Mouse (Mus musculus) MEL (cell line): ENCODE measurements at regions not wholly inside any gene's neighbourhood (a gene's known extent, or its start where the extent isn't known, plus 50 kb on each side); places are given as distances from the start of the nearest gene placed in this dataset.

Experiments used
- DNase-seq: peaks from one replicate; pipeline ENCODE4 v3.0.0; 2011; ENCODE audit warnings: low read depth, low spot score
- H3K27ac ChIP-seq: 2 replicates; pipeline ENCODE4 v1.5.1; 2012; ENCODE audit warnings: low read depth, mild to moderate bottlenecking, control low read depth, low read length, moderate library complexity; ENCODE audit not compliant: control insufficient read depth
- H3K27me3 ChIP-seq, 2 experiments: fragments of 150-350 bp in 1 of 2; sonication (generic) in 1 of 2; 2 replicates each; pipeline ENCODE4 v1.6.1; 2012; ENCODE audit warnings: low read length in 2 of 2, mild to moderate bottlenecking in 2 of 2, improper control_type of control experiment in 1 of 2, moderate library complexity in 1 of 2; ENCODE audit not compliant: insufficient read depth in 2 of 2, control insufficient read depth in 1 of 2
- H3K36me3 ChIP-seq, 2 experiments: 2 replicates each; pipeline ENCODE4 v1.6.1; 2012 to 2014; ENCODE audit warnings: low read length in 2 of 2, improper control_type of control experiment in 1 of 2, inconsistent platforms in 1 of 2, mild to moderate bottlenecking in 1 of 2; ENCODE audit not compliant: insufficient read depth in 2 of 2, control insufficient read depth in 1 of 2
- H3K4me1 ChIP-seq, 2 experiments: fragments of 150-350 bp in 1 of 2; sonication (generic) in 1 of 2; 2 replicates each; pipeline ENCODE4 v1.6.1; 2012; ENCODE audit warnings: low read length in 2 of 2, improper control_type of control experiment in 1 of 2, mild to moderate bottlenecking in 1 of 2; ENCODE audit not compliant: insufficient read depth in 2 of 2, control insufficient read depth in 1 of 2
- H3K4me3 ChIP-seq, 2 experiments: fragments of 150-350 bp in 1 of 2; sonication (generic) in 1 of 2; 2 replicates each; pipeline ENCODE4 v1.5.1; 2012; ENCODE audit warnings: low read depth in 2 of 2, low read length in 2 of 2, mild to moderate bottlenecking in 2 of 2, moderate library complexity in 2 of 2, control low read depth in 1 of 2, improper control_type of control experiment in 1 of 2; ENCODE audit not compliant: control insufficient read depth in 1 of 2, insufficient read depth in 1 of 2
- H3K79me2 ChIP-seq: 2 replicates; pipeline ENCODE4 v1.6.1; 2012; ENCODE audit warnings: mild to moderate bottlenecking, low read length, moderate library complexity; ENCODE audit not compliant: control insufficient read depth, poor library complexity, insufficient read depth
- H3K9ac ChIP-seq: 2 replicates; pipeline ENCODE4 v1.6.1; 2012; ENCODE audit warnings: low read depth, mild to moderate bottlenecking, control low read depth, low read length, moderate library complexity; ENCODE audit not compliant: control insufficient read depth, poor library complexity, severe bottlenecking
- H3K9me3 ChIP-seq: fragments of 150-350 bp; sonication (generic); replicated peaks from 2 replicates; pipeline ENCODE4 v1.6.1; 2012; ENCODE audit warnings: mild to moderate bottlenecking, low read length, improper control_type of control experiment, moderate library complexity; ENCODE audit not compliant: insufficient read depth
- BHLHE40 ChIP-seq: IDR thresholded peaks from 2 replicates; pipeline ENCODE4 v1.6.1; 2012; ENCODE audit warnings: low read depth, mild to moderate bottlenecking, inconsistent platforms, low read length, improper control_type of control experiment, borderline replicate concordance
- CHD2 ChIP-seq: IDR thresholded peaks from 2 replicates; pipeline ENCODE4 v1.6.1; 2011; ENCODE audit warnings: low read length, improper control_type of control experiment
- CTCF ChIP-seq, 3 experiments: IDR thresholded peaks in 2 of 3; conservative IDR thresholded peaks in 1 of 3; 2 replicates each; pipeline ENCODE4 v1.5.1; 2011 to 2012; ENCODE audit warnings: low read length in 3 of 3, low read depth in 2 of 3, mild to moderate bottlenecking in 2 of 3, improper control_type of control experiment in 1 of 3, inconsistent platforms in 1 of 3, mixed read lengths in 1 of 3, moderate library complexity in 1 of 3; ENCODE audit not compliant: control insufficient read depth in 1 of 3, insufficient read depth in 1 of 3, poor library complexity in 1 of 3, severe bottlenecking in 1 of 3
- E2F4 ChIP-seq: IDR thresholded peaks from 2 replicates; pipeline ENCODE4 v1.6.1; 2011; ENCODE audit warnings: low read depth, low read length, improper control_type of control experiment, borderline replicate concordance
- ELF1 ChIP-seq: IDR thresholded peaks from 2 replicates; pipeline ENCODE4 v1.6.1; 2014; ENCODE audit warnings: low read depth, mild to moderate bottlenecking, inconsistent platforms, low read length, improper control_type of control experiment, moderate library complexity
- EP300 ChIP-seq, 2 experiments: IDR thresholded peaks; 2 replicates each; pipeline ENCODE4 v1.6.1; 2011; ENCODE audit warnings: improper control_type of control experiment in 2 of 2, low read length in 2 of 2, low read depth in 1 of 2, mild to moderate bottlenecking in 1 of 2
- ETS1 ChIP-seq: IDR thresholded peaks from 2 replicates; pipeline ENCODE4 v1.6.1; 2012; ENCODE audit warnings: low read depth, mild to moderate bottlenecking, inconsistent platforms, low read length, improper control_type of control experiment, moderate library complexity
- GABPA ChIP-seq: IDR thresholded peaks from 2 replicates; pipeline ENCODE4 v1.6.1; 2012; ENCODE audit warnings: low read depth, mild to moderate bottlenecking, inconsistent platforms, low read length, improper control_type of control experiment, moderate library complexity
- GATA1 ChIP-seq: IDR thresholded peaks from 2 replicates; pipeline ENCODE4 v1.6.1; 2011; ENCODE audit warnings: low read depth, low read length, improper control_type of control experiment
- HCFC1 ChIP-seq: IDR thresholded peaks from 2 replicates; pipeline ENCODE4 v1.6.1; 2012; ENCODE audit warnings: low read depth, mild to moderate bottlenecking, inconsistent platforms, low read length, improper control_type of control experiment, moderate library complexity
- JUND ChIP-seq: IDR thresholded peaks from 2 replicates; pipeline ENCODE4 v1.6.1; 2011; ENCODE audit warnings: low read depth, mild to moderate bottlenecking, improper control_type of control experiment, low read length
- KAT2A ChIP-seq: conservative IDR thresholded peaks from 2 replicates; pipeline ENCODE4 v1.6.1; 2012; ENCODE audit warnings: low read depth, low read length, improper control_type of control experiment, inconsistent platforms
- MAFK ChIP-seq: IDR thresholded peaks from 2 replicates; pipeline ENCODE4 v1.6.1; 2011; ENCODE audit warnings: low read depth, mild to moderate bottlenecking, low read length, improper control_type of control experiment, borderline replicate concordance
- MAX ChIP-seq: IDR thresholded peaks from 2 replicates; pipeline ENCODE4 v1.6.1; 2011; ENCODE audit warnings: low read length, improper control_type of control experiment
- MAZ ChIP-seq: IDR thresholded peaks from 2 replicates; pipeline ENCODE4 v1.6.1; 2012; ENCODE audit warnings: low read depth, mild to moderate bottlenecking, inconsistent platforms, low read length, improper control_type of control experiment
- MEF2A ChIP-seq: IDR thresholded peaks from 2 replicates; pipeline ENCODE4 v1.6.1; 2014; ENCODE audit warnings: low read depth, mild to moderate bottlenecking, inconsistent platforms, low read length, improper control_type of control experiment; ENCODE audit not compliant: poor library complexity, insufficient replicate concordance, severe bottlenecking; ENCODE audit errors: extremely low read depth
- MYB ChIP-seq: IDR thresholded peaks from 2 replicates; pipeline ENCODE4 v1.6.1; 2011; ENCODE audit warnings: mild to moderate bottlenecking, low read depth, low read length, improper control_type of control experiment
- MYC ChIP-seq: IDR thresholded peaks from 2 replicates; pipeline ENCODE4 v1.6.1; 2011; ENCODE audit warnings: low read depth, mild to moderate bottlenecking, low read length, improper control_type of control experiment, moderate library complexity
- NELFE ChIP-seq: IDR thresholded peaks from 2 replicates; pipeline ENCODE4 v1.6.1; 2011; ENCODE audit warnings: low read depth, low read length, improper control_type of control experiment
- POLR2A ChIP-seq, 2 experiments: IDR thresholded peaks; 2 replicates each; pipeline ENCODE4 v1.6.1; 2011 to 2012; ENCODE audit warnings: low read length in 2 of 2, mild to moderate bottlenecking in 2 of 2, control low read depth in 1 of 2, improper control_type of control experiment in 1 of 2, low read depth in 1 of 2, moderate library complexity in 1 of 2; ENCODE audit not compliant: control insufficient read depth in 1 of 2, insufficient read depth in 1 of 2, poor library complexity in 1 of 2
- POLR2AphosphoS2 ChIP-seq: IDR thresholded peaks from 2 replicates; pipeline ENCODE4 v1.6.1; 2011; ENCODE audit warnings: low read length, improper control_type of control experiment
- POLR2AphosphoS5 ChIP-seq: IDR thresholded peaks from 2 replicates; pipeline ENCODE4 v1.6.1; 2012; ENCODE audit warnings: low read depth, borderline replicate concordance, mild to moderate bottlenecking, inconsistent platforms, low read length, moderate library complexity, mixed read lengths
- RAD21 ChIP-seq: IDR thresholded peaks from 2 replicates; pipeline ENCODE4 v1.6.1; 2011; ENCODE audit warnings: mild to moderate bottlenecking, low read depth, low read length, improper control_type of control experiment
- RCOR1 ChIP-seq: IDR thresholded peaks from 2 replicates; pipeline ENCODE4 v1.6.1; 2012; ENCODE audit warnings: low read depth, mild to moderate bottlenecking, inconsistent platforms, low read length, improper control_type of control experiment
- SMC3 ChIP-seq: IDR thresholded peaks from 2 replicates; pipeline ENCODE4 v1.6.1; 2011; ENCODE audit warnings: low read depth, low read length, improper control_type of control experiment
- TAL1 ChIP-seq: IDR thresholded peaks from 2 replicates; pipeline ENCODE4 v1.6.1; 2012; ENCODE audit warnings: mild to moderate bottlenecking, inconsistent platforms, low read length, moderate library complexity, mixed read lengths
- TBP ChIP-seq: IDR thresholded peaks from 2 replicates; pipeline ENCODE4 v1.8.0; 2011; ENCODE audit warnings: low read depth, low read length, improper control_type of control experiment
- ZKSCAN1 ChIP-seq: IDR thresholded peaks from 2 replicates; pipeline ENCODE4 v1.6.1; 2012; ENCODE audit warnings: low read depth, mild to moderate bottlenecking, inconsistent platforms, low read length, improper control_type of control experiment, moderate library complexity
- ZNF384 ChIP-seq: IDR thresholded peaks from 2 replicates; pipeline ENCODE4 v1.6.1; 2012; ENCODE audit warnings: low read depth, mild to moderate bottlenecking, inconsistent platforms, low read length, improper control_type of control experiment

- Histone ChIP-seq H3K27me3 (no peaks in the 10 kb centered on the region), H3K4me3 (no peak overlapping the region), H3K27ac (no peak overlapping the region), H3K79me2 (no peaks in the 10 kb centered on the region), H3K36me3 (no peaks in the 10 kb centered on the region), H3K9me3 (no peaks in the 10 kb centered on the region), H3K4me1 (no peaks in the 10 kb centered on the region), H3K9ac (no peak overlapping the region)
- peak; percentile 34 for DNase-seq
- TF ChIP-seq ZNF384 (peak; percentile 73), CTCF (IDR thresholded peaks at IDR 0.05 in 2 of 3, conservative IDR thresholded peaks at IDR 0.05 in 1 of 3; ENCODE audit: control insufficient read depth in 1 of 3, insufficient read depth in 1 of 3, low read depth in 2 of 3, low read length in 3 of 3, poor library complexity in 1 of 3, severe bottlenecking in 1 of 3) (peak in 2 of 3 experiments; percentile 31 to 57; a peak in 3 of 6 replicates), RAD21 (peak; percentile 29), MYC (no peak), SMC3 (peak; percentile 49)
Measured at GRCm38 (mm10) chr6:36249047-36249446, 138.8 kb upstream of the Chrm2 start.

DNA sequence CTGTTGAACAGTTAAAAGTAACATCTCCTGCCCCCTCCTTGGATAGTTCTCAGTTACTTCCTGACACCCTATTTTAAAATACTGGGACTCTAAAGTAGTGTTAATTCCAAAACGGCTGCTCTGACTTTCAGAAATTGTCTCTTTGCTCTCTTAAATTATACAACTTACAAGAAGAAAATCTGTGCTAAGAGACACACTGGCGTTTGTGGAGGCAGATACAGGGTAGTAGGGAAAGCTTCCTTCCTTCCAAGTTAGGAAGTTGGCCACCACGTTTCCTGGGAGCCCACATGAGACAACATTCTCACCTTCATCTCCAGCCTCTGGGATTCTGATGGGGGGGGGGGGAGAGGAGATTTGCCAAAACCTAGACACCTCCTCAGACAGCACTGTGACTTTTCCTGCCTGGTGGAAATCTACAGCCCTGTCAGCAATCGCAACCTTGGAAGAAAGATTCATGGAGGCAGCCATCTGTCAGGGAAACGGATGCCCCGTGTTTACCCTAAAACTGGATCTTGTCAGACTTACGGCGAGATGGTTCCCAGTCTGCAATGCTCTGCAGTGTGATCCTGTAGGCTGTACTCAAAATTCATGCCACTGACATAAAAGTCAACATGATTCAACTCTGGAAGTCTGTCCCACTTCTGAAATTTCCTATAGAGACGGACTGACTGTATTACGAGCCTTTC, 121.0 kb upstream of the Chrm2 start:
- no peaks in the 10 kb centered on the region; a peak in 1 of 4 replicates for H3K27me3 ChIP-seq

GRCm38 (mm10) chr6:36286664-36287063, 101.2 kb upstream of the Chrm2 start:
- Histone ChIP-seq H3K9ac (no peak overlapping the region), H3K9me3 (no peaks in the 10 kb centered on the region), H3K4me3 (no peak overlapping the region), H3K4me1 (no peaks in the 10 kb centered on the region), H3K27me3 (no peaks in the 10 kb centered on the region), H3K36me3 (no peaks in the 10 kb centered on the region), H3K79me2 (no peaks in the 10 kb centered on the region), H3K27ac (no peak overlapping the region)
- DNase-seq, result no peak
- TF ChIP-seq GATA1, result no peak
- no peak for TF ChIP-seq EP300 (IDR thresholded peaks at IDR 0.05; ENCODE audit: low read depth in 1 of 2, low read length in 2 of 2)
- no peak for TF ChIP-seq MAZ
- no peak for TF ChIP-seq GABPA
- TF ChIP-seq MAFK, result no peak
- TF ChIP-seq POLR2A (IDR thresholded peaks at IDR 0.05; ENCODE audit: control insufficient read depth in 1 of 2, insufficient read depth in 1 of 2, low read depth in 1 of 2, low read length in 2 of 2, poor library complexity in 1 of 2), result no peak
- no peak for TF ChIP-seq CTCF (IDR thresholded peaks at IDR 0.05 in 2 of 3, conservative IDR thresholded peaks at IDR 0.05 in 1 of 3; ENCODE audit: control insufficient read depth in 1 of 3, insufficient read depth in 1 of 3, low read depth in 2 of 3, low read length in 3 of 3, poor library complexity in 1 of 3, severe bottlenecking in 1 of 3)
- TF ChIP-seq ZKSCAN1, result no peak
- TF ChIP-seq MEF2A, result no peak
- no peak for TF ChIP-seq HCFC1
- TF ChIP-seq ETS1, result no peak
- TF ChIP-seq SMC3, result no peak
- TF ChIP-seq POLR2AphosphoS2, result no peak
- TF ChIP-seq TBP, result no peak
- TF ChIP-seq MYB, result no peak
- TF ChIP-seq E2F4, result no peak
- no peak for TF ChIP-seq CHD2
- TF ChIP-seq JUND, result no peak

More for the DNA sequence above, 121.0 kb upstream of the Chrm2 start:
- no peaks in the 10 kb centered on the region for H3K36me3 ChIP-seq
- H3K9me3 ChIP-seq, result no peaks in the 10 kb centered on the region
- TF ChIP-seq ZNF384 (no peak), NELFE (no peak), MAX (no peak), ZKSCAN1 (no peak), POLR2AphosphoS5 (no peak), MAZ (no peak), POLR2A (IDR thresholded peaks at IDR 0.05; ENCODE audit: control insufficient read depth in 1 of 2, insufficient read depth in 1 of 2, low read depth in 1 of 2, low read length in 2 of 2, poor library complexity in 1 of 2) (no peak), TAL1 (no peak), ETS1 (no peak), KAT2A (no peak), TBP (no peak), RCOR1 (no peak), BHLHE40 (no peak), ELF1 (no peak), POLR2AphosphoS2 (no peak)
- TF ChIP-seq, all 39 proteins: peak for 0
- Histone ChIP-seq H3K27ac (no peak overlapping the region), H3K79me2 (no peaks in the 10 kb centered on the region), H3K9ac (no peak overlapping the region), H3K4me1 (no peaks in the 10 kb centered on the region), H3K4me3 (no peak overlapping the region)
- DNase-seq, result no peak
